Mouse (Mus musculus) kidney, embryonic 15.5 days (tissue): ENCODE measurements around the gene Gm21060. TPM values are rescaled to one million over a fixed set of nuclear protein-coding genes. Genes with fewer than 3 reads are reported as not detected.
A peak's percentile ranks its signal among the peaks of the same experiment; 100 is the strongest.
"Not testable (repeated sequence)": the region's sequence is repeated elsewhere in the genome, so short reads cannot be mapped to it uniquely, and the experiment has no call there.

Source experiments
- ATAC-seq: fragments of 200-750 bp; cut with Nextera tagmentation; replicated peaks from 2 replicates; pipeline ENCODE4 v1.8.0; 2017; ENCODE audit warnings: moderate TSS enrichment; ENCODE audit not compliant: low FRiP score
- H3K27ac ChIP-seq: fragments of 300-500 bp; sonication (generic); 2 replicates; pipeline ENCODE4 v1.5.1; 2015; ENCODE audit warnings: mild to moderate bottlenecking, inconsistent platforms
- H3K27me3 ChIP-seq: fragments of 300-500 bp; sonication (generic); 2 replicates; pipeline ENCODE4 v1.6.1; 2015; ENCODE audit warnings: inconsistent platforms
- H3K36me3 ChIP-seq: fragments of 300-500 bp; sonication (generic); 2 replicates; pipeline ENCODE4 v1.6.1; 2015; ENCODE audit warnings: inconsistent platforms
- H3K4me1 ChIP-seq: fragments of 300-500 bp; sonication (generic); 2 replicates; pipeline ENCODE4 v1.6.1; 2015; ENCODE audit warnings: inconsistent platforms
- H3K4me2 ChIP-seq: fragments of 300-500 bp; sonication (generic); 2 replicates; pipeline ENCODE4 v1.6.1; 2015; ENCODE audit warnings: moderate library complexity, mild to moderate bottlenecking, inconsistent platforms
- H3K4me3 ChIP-seq: fragments of 300-500 bp; sonication (generic); replicated peaks from 2 replicates; pipeline ENCODE4 v1.5.1; 2015; ENCODE audit warnings: mild to moderate bottlenecking, inconsistent platforms
- H3K9ac ChIP-seq: fragments of 300-500 bp; sonication (generic); 2 replicates; pipeline ENCODE4 v1.6.1; 2015; ENCODE audit warnings: mild to moderate bottlenecking, inconsistent platforms
- H3K9me3 ChIP-seq: fragments of 300-500 bp; sonication (generic); replicated peaks from 2 replicates; pipeline ENCODE4 v1.6.1; 2016; ENCODE audit warnings: inconsistent platforms
- WGBS: fragments of 180-500 bp; shearing (Covaris S2); methylation state at CpG from one replicate; pipeline ENCODE4 v1.1.7; 2015; ENCODE audit warnings: mixed read lengths; 5-methylcytosine and 5-hydroxymethylcytosine counted together
- polyA plus RNA-seq: library from polyadenylated mRNA; unstranded; fragments of >200 nt; fragmentation: Nextera tagmentation; extraction: Ambion mirVana; gene quantifications from 2 replicates; pipeline ENCODE4 v1.2.1, GENCODE M21; 2015

Gene Gm21060
- polyA plus RNA-seq, 1 experiment from 2014 or later = not detected

DNA sequence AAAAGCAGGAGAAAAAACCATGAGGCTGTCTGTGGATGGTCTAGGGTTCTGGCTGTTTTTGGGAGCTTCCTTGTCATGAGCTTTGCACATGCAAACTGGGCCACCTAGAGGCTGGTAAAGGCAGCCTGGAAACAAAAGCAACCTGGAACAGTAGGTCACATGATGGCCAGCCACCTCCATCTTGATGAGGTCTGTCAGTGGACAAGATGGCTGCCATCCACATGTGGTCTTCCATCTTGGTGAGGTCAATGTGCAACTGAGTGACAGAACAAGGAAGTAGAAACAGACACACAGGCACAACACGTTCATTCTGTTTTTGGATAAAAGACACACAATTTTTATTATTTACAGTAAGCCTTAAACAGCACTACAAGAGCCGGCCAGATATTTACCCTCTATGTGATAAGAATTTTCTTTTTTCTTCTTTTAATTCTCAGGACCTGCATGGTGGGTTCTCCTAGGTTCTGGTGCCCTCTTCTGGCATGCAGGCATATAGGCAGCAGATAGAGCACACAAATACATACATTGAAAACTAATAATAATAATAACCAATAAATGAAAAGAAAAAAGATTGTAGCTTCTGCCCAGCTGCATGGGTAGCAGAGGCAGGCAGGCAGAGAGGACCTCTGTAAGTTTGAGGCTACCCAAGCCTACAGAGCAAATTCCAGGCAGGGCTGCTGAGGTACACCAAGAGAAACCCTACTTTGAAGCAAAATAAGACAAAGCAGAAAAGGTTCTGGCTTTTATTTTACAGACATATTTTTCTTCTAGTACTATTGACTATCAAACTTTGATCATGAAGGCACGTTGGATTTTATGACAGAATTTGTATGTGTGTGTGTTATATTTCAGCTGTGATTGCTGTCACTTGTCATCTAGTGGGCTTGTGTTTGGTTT lies 31.3 kb downstream of the Gm21060 start:
- peak; percentile 71 for ATAC-seq
- H3K36me3 ChIP-seq = no peaks in the 10 kb centered on the region
- no peak overlapping the region for H3K9ac ChIP-seq
- H3K27me3 ChIP-seq = peaks cover 9% of the 10 kb centered on the region; the same call in 1 of the 2 replicates
- 24% methylated on average over 3 of the region's 3 CpGs for WGBS
- H3K4me1 ChIP-seq = 0 out of 2 replicates have a peak, but pooled peaks cover 2% of the 10 kb centered on the region
- peak overlapping the region; percentile 25 for H3K4me3 ChIP-seq
- H3K9me3 ChIP-seq = no peaks in the 10 kb centered on the region
- H3K4me2 ChIP-seq = no peak overlapping the region
- no peak overlapping the region for H3K27ac ChIP-seq

GRCm38 (mm10) chr19:61264933-61265332 lies 31.9 kb downstream of the Gm21060 start:
- Histone ChIP-seq H3K9me3 (no peaks in the 10 kb centered on the region), H3K9ac (no peak overlapping the region), H3K4me1 (0 out of 2 replicates have a peak, but pooled peaks cover 2% of the 10 kb centered on the region), H3K27me3 (peaks cover 9% of the 10 kb centered on the region; the same call in 1 of the 2 replicates), H3K4me3 (no peak overlapping the region), H3K27ac (no peak overlapping the region), H3K36me3 (no peaks in the 10 kb centered on the region), H3K4me2 (no peak overlapping the region)
- ATAC-seq = no peak

DNA sequence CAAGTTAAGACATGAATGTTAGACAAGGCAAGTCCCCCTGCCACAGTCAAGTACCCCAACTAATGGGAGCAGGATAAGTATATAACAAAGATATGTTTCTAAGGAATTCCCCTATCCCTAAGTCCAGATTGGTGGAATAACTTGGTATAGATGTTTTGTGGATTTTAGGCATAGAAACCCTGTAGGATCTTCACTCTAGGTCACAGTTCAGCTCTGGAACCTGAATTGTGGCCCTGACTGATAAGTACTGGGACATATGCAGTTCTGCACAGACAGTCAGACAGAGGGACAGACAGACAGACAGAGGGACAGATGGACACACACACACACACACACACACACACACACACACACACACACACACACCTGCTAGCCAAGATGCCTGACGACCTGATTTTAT lies 32.6 kb downstream of the Gm21060 start:
- Histone ChIP-seq H3K4me3 (no peak overlapping the region), H3K4me2 (no peak overlapping the region), H3K27me3 (peaks cover 5% of the 10 kb centered on the region; the same call in 1 of the 2 replicates), H3K36me3 (no peaks in the 10 kb centered on the region), H3K4me1 (0 out of 2 replicates have a peak, but pooled peaks cover 2% of the 10 kb centered on the region), H3K9ac (no peak overlapping the region), H3K9me3 (no peaks in the 10 kb centered on the region), H3K27ac (no peak overlapping the region)
- WGBS = 100% methylated on average over 1 of the region's 1 CpGs
- ATAC-seq = no peak

DNA sequence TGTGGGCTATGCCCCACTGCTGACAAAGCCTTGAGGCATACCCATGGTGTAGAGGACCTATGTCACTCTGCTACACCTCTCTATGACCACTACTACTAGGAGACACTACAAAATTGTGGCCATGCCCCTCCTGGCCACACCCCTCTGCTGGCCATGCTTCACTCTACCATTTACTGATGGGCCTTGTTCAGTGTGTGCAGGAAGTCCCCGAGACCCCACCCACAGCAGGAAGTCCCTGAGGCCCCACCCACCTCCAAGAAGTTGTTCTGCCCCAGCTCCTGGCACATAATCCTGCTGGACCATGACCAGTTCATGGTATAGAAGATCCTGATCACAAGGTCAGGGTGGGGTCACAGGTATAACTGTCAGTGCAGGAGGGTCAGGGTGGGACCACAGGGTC lies 35.6 kb downstream of the Gm21060 start:
- Histone ChIP-seq H3K27ac (no peak overlapping the region), H3K9me3 (no peaks in the 10 kb centered on the region), H3K4me3 (no peak overlapping the region), H3K36me3 (no peaks in the 10 kb centered on the region), H3K4me1 (0 out of 2 replicates have a peak, but pooled peaks cover 2% of the 10 kb centered on the region), H3K9ac (no peak overlapping the region), H3K4me2 (no peak overlapping the region), H3K27me3 (no peaks in the 10 kb centered on the region)
- no peak for ATAC-seq
- 87% methylated on average over 1 of the region's 1 CpGs for WGBS

DNA sequence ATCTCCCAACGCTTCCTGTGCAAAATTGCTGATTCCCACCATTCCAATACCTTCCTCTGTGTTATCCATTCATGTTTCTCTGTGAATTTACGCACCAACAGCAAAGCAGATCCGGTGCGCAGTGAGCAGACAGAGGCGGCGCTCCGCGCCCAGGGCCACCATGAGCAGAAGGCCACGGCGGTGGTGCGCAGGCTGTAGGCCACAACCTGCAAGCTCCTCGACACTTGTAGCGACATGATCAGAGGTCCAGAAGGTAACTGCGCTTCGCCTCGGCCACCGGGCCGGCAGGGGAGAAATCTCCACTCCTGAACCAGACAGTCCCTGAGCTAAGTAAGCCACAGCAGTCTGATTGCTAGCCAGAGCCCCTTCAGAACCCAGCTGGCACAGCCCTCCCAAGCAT lies 39.1 kb downstream of the Gm21060 start:
- Histone ChIP-seq H3K36me3 (no peaks in the 10 kb centered on the region), H3K4me2 (no peak overlapping the region), H3K27me3 (no peaks in the 10 kb centered on the region), H3K9ac (no peak overlapping the region), H3K27ac (no peak overlapping the region), H3K9me3 (0 out of 2 replicates have a peak, but pooled peaks cover 2% of the 10 kb centered on the region), H3K4me3 (no peak overlapping the region), H3K4me1 (no peaks in the 10 kb centered on the region)
- 91% methylated on average over 18 of the region's 18 CpGs for WGBS
- ATAC-seq = no peak

GRCm38 (mm10) chr19:61256166-61256887 lies 40.5 kb downstream of the Gm21060 start:
- Histone ChIP-seq H3K27ac (no peak overlapping the region), H3K4me1 (no peaks in the 10 kb centered on the region), H3K4me2 (no peak overlapping the region), H3K9me3 (0 out of 2 replicates have a peak, but pooled peaks cover 2% of the 10 kb centered on the region), H3K36me3 (no peaks in the 10 kb centered on the region), H3K27me3 (no peaks in the 10 kb centered on the region), H3K9ac (no peak overlapping the region), H3K4me3 (no peak overlapping the region)
- ATAC-seq = no peak
- 89% methylated on average over 7 of the region's 7 CpGs for WGBS

GRCm38 (mm10) chr19:61247334-61247733 lies 49.5 kb downstream of the Gm21060 start:
- not testable (repeated sequence) for H3K27me3 ChIP-seq, H3K4me1 ChIP-seq, H3K27ac ChIP-seq, ATAC-seq, H3K4me3 ChIP-seq, H3K4me2 ChIP-seq, H3K9ac ChIP-seq, H3K9me3 ChIP-seq, H3K36me3 ChIP-seq
- WGBS = 55% methylated on average over 4 of the region's 4 CpGs

Other genes with a start within 250 kb of the Gm21060 start
- 37.4 and 44.4 TPM in 2 replicates for gene Zfp950, start 156.2 kb downstream of the Gm21060 start, polyA plus RNA-seq
- 0.15 and 0.17 TPM in 2 replicates for gene Gm7102, start 120.8 kb downstream of the Gm21060 start, polyA plus RNA-seq
- not detected in 2 replicates for gene Gm6020, start 113.2 kb downstream of the Gm21060 start, polyA plus RNA-seq
- 35.0 and 46.5 TPM in 2 replicates for gene Csf2ra, start 68.6 kb downstream of the Gm21060 start, polyA plus RNA-seq